Mouse (Mus musculus) stomach, postnatal 0 days (tissue): ENCODE measurements around the gene Slitrk6.

ENCODE experiments used
- CTCF ChIP-seq: IDR thresholded peaks from 2 replicates; pipeline ENCODE4 v1.5.1; 2016; ENCODE audit warnings: antibody characterized with exemption, low read depth, mild to moderate bottlenecking, moderate library complexity
- EP300 ChIP-seq: optimal IDR thresholded peaks from 2 replicates; pipeline ENCODE3; 2016; ENCODE audit warnings: antibody characterized with exemption

DNA sequence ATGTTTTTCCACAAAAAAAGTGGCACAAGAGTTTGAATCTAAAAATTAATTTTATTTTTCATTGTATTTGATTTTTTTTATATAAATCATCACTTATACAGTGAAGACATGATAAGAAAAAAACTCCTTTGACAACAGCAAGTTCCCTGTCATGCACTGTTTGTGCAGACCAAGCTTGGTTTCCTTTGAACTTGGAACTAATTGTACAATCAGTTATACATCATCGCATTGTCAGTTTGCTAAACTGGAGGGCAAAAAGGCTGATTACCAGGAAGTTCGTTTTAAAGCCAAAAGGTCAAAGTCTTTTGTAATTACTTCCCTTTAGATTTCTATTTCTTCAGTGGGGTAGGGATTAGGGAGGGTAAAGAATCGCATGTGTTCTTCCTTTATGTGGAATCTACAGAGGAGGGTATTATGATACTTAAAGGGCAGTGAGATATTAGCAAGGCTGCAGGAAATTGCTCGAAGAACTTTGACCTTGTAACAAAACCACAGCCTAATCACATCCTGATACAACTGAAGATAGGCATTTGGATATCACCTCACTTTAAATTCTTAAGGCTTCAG, 26.5 kb downstream of the Slitrk6 start:
- no peak for TF ChIP-seq CTCF
- no peak for TF ChIP-seq EP300
